Mouse (Mus musculus) cerebellum, adult 2 months (tissue): ENCODE data around the gene Ndufb10.

Experiments
- CTCF ChIP-seq: fragments of 200-500 bp; IDR thresholded peaks from 2 replicates; pipeline ENCODE4 v1.5.1; 2011; ENCODE audit warnings: low read depth, mild to moderate bottlenecking, control low read depth, low read length, moderate library complexity, borderline replicate concordance; ENCODE audit not compliant: insufficient read depth
- POLR2A ChIP-seq: fragments of 200-500 bp; IDR thresholded peaks from 2 replicates; pipeline ENCODE4 v1.6.1; 2011; ENCODE audit warnings: low read length, control low read depth, borderline replicate concordance; ENCODE audit not compliant: insufficient read depth

DNA sequence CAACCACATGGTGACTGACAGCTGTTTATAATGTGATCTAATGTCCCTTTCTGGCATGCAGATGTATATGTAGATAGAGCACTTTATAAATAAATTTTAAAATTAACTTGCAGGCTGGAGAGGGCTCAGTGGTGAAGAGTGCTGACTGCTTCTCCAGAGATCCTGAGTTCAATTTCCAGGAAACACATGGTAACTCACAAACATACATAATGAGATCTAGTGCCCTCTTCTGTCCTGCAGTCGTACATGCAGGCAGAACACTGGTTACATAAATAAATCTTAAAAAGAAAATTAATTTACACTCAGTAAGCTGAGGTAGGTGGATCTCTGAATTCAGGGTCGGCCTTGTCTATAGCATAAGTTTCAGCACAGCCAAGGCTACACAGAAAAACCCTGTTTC lies 15.6 kb downstream of the Ndufb10 start:
- no peak for TF ChIP-seq CTCF
- no peak for TF ChIP-seq POLR2A
